Comparison of ENCODE assay signal across 8 mouse cellular contexts in the genomic region with DNA sequence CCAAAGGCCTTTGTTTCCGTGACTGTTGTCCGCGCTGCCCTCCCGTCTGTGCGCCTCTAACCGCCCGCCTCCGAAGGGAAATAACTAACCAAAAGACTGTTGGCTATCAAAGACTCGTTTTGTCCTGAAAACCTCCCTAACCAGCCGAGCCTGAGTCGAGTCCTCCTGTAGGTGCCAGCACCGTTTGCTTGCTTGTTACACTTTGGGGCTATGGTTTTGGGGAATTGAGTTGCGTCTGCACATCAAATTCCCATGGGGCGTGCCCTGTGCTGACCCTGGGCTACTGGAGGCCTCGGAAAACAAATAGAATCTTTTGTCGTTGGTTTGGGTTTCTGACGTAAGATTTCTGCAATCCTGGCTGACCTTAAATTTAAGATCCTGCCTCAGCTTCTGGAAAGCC. TPM values are rescaled to one million over a fixed set of nuclear protein-coding genes. Genes with fewer than 3 reads are reported as not detected.
DNase-seq lines count a peak whose midpoint lies in the region; ATAC-seq and TF ChIP-seq lines count a peak whose summit lies in the region.

No protein-coding gene starts in this region.

- no peaks in the 10 kb centered on the region for H3K9me3 ChIP-seq in lung, postnatal 0 days (ENCODE audit: low read length)
- no peaks in the 10 kb centered on the region for H3K9me3 ChIP-seq in embryonic facial prominence, embryonic 15.5 days (replicated peaks)
- H3K9me3 ChIP-seq in hindbrain, embryonic 15.5 days: no peaks in the 10 kb centered on the region

- peak overlapping the region; percentile 42 for H3K4me3 ChIP-seq in lung, postnatal 0 days (ENCODE audit: low read depth, low read length)
- peak overlapping the region; percentile 90 for H3K4me3 ChIP-seq in embryonic facial prominence, embryonic 15.5 days (replicated peaks)
- peak overlapping the region; percentile 70 for H3K4me3 ChIP-seq in hindbrain, embryonic 15.5 days
- H3K4me3 ChIP-seq in macrophage (ENCODE audit: inconsistent target): peak overlapping the region; percentile 62

- peaks cover 25% of the 10 kb centered on the region for H3K79me2 ChIP-seq in macrophage (ENCODE audit: inconsistent target)

- H3K4me2 ChIP-seq in lung, postnatal 0 days (replicated peaks; ENCODE audit: low read depth, low read length): peak overlapping the region; percentile 71
- H3K4me2 ChIP-seq in embryonic facial prominence, embryonic 15.5 days (replicated peaks): peak overlapping the region; percentile 71
- peak overlapping the region; percentile 70 for H3K4me2 ChIP-seq in hindbrain, embryonic 15.5 days

- no peak for DNase-seq in lung, postnatal 0 days (ENCODE audit: low spot score)
- DNase-seq in lung, adult 18-20 months: no peak
- DNase-seq in thymus, postnatal 36 days: no peak

- 0 out of 2 replicates have a peak, but pooled peaks cover 17% of the 10 kb centered on the region for H3K36me3 ChIP-seq in lung, postnatal 0 days (ENCODE audit: insufficient read depth, low read length)
- peaks cover 24% of the 10 kb centered on the region for H3K36me3 ChIP-seq in embryonic facial prominence, embryonic 15.5 days
- peaks cover 25% of the 10 kb centered on the region for H3K36me3 ChIP-seq in hindbrain, embryonic 15.5 days
- peaks cover 21% of the 10 kb centered on the region for H3K36me3 ChIP-seq in macrophage (ENCODE audit: inconsistent target)

- no peak for TF ChIP-seq CTCF in lung, postnatal 0 days (IDR thresholded peaks at IDR 0.05)

- peak overlapping the region; percentile 67 for H3K27ac ChIP-seq in lung, postnatal 0 days (ENCODE audit: low read length)
- H3K27ac ChIP-seq in embryonic facial prominence, embryonic 15.5 days (replicated peaks): peak overlapping the region; percentile 92
- peak overlapping the region; percentile 94 for H3K27ac ChIP-seq in hindbrain, embryonic 15.5 days (replicated peaks)
- H3K27ac ChIP-seq in macrophage: peak overlapping the region; percentile 85

- H3K27me3 ChIP-seq in lung, postnatal 0 days (replicated peaks; ENCODE audit: insufficient read depth, low read length): no peaks in the 10 kb centered on the region
- no peaks in the 10 kb centered on the region for H3K27me3 ChIP-seq in embryonic facial prominence, embryonic 15.5 days
- 0 out of 2 replicates have a peak, but pooled peaks cover under 1% of the 10 kb centered on the region for H3K27me3 ChIP-seq in hindbrain, embryonic 15.5 days

- peaks cover 8% of the 10 kb centered on the region; the same call in 1 of the 2 replicates for H3K4me1 ChIP-seq in lung, postnatal 0 days (ENCODE audit: insufficient read depth, low read depth, low read length)
- peaks cover 39% of the 10 kb centered on the region for H3K4me1 ChIP-seq in embryonic facial prominence, embryonic 15.5 days
- peaks cover 40% of the 10 kb centered on the region for H3K4me1 ChIP-seq in hindbrain, embryonic 15.5 days (replicated peaks)

- TF ChIP-seq EP300 in lung, postnatal 0 days (IDR thresholded peaks at IDR 0.05): no peak

- ATAC-seq in lung, postnatal 0 days: peak; percentile 0; the same call in 1 of the 2 replicates
- no peak for ATAC-seq in embryonic facial prominence, embryonic 15.5 days (ENCODE audit: insufficient number of reproducible peaks, low FRiP score, low TSS enrichment, low read depth)
- no peak for ATAC-seq in hindbrain, embryonic 15.5 days (ENCODE audit: low FRiP score, low read depth)
- no peak for ATAC-seq in cerebellum, adult (ENCODE audit: insufficient number of reproducible peaks, low FRiP score, low TSS enrichment)
- ATAC-seq in activated CD4-positive, CD25-positive, alpha-beta regulatory T cell, adult 4 months: no peak

- peak overlapping the region; percentile 23; the same call in 1 of the 2 replicates for H3K9ac ChIP-seq in lung, postnatal 0 days (replicated peaks; ENCODE audit: low read depth)
- H3K9ac ChIP-seq in embryonic facial prominence, embryonic 15.5 days: peak overlapping the region; percentile 51
- peak overlapping the region; percentile 51 for H3K9ac ChIP-seq in hindbrain, embryonic 15.5 days

- under 1% methylated on average over 17 of the region's 17 CpGs for whole genome bisulfite sequencing in lung, postnatal 0 days
- 2% methylated on average over 17 of the region's 17 CpGs for WGBS in embryonic facial prominence, embryonic 15.5 days
- under 1% methylated on average over 17 of the region's 17 CpGs for WGBS in hindbrain, embryonic 15.5 days
- under 1% methylated on average over 17 of the region's 17 CpGs for WGBS in macrophage (ENCODE audit: missing documents)

RNA-seq across cellular contexts. Expression of a gene that starts 0.8 kb away (rescaled TPM):
- polyA plus RNA-seq in lung, postnatal 0 days (2015; fragmentation: Nextera tagmentation; extraction: Ambion mirVana): 1,107 and 1,148 TPM in 2 replicates
- polyA plus RNA-seq in embryonic facial prominence, embryonic 15.5 days (2015; fragmentation: Nextera tagmentation; extraction: Ambion mirVana): 1,369 and 1,440 TPM in 2 replicates
- 624 and 661 TPM in 2 replicates for polyA plus RNA-seq in hindbrain, embryonic 15.5 days (2015; fragmentation: Nextera tagmentation; extraction: Ambion mirVana)
- 100 to 1,000 TPM in 17 of 26 experiments, 10 to 100 TPM in 9; 38.7 to 450 (median 112) TPM for total RNA-seq in macrophage (2018; cell fraction: chromatin; rRNA removed)
- 1,000 to 10,000 TPM in 22 of 26 experiments, 100 to 1,000 TPM in 4; 829 to 2,559 (median 1,296) TPM for total RNA-seq in macrophage (2018; cell fraction: cytosol; rRNA removed)
- 100 to 1,000 TPM; 139 to 424 (median 252) TPM for total RNA-seq in macrophage (2018; cell fraction: nucleus; rRNA removed)
- polyA plus RNA-seq in macrophage (2018): 804 to 2,026 TPM (median 1,578 TPM) in 3 replicates
- polyA plus RNA-seq in activated CD4-positive, CD25-positive, alpha-beta regulatory T cell, adult 4 months (2017; shearing (Covaris generic)): 1,000 to 10,000 TPM; 7,090 to 8,122 TPM

RNA-seq across cellular contexts. Expression of a gene that starts 5.1 kb away (rescaled TPM):
- 972 and 1,016 TPM in 2 replicates for polyA plus RNA-seq in lung, postnatal 0 days (2015; fragmentation: Nextera tagmentation; extraction: Ambion mirVana)
- polyA plus RNA-seq in embryonic facial prominence, embryonic 15.5 days (2015; fragmentation: Nextera tagmentation; extraction: Ambion mirVana): 1,509 and 1,523 TPM in 2 replicates
- 762 and 841 TPM in 2 replicates for polyA plus RNA-seq in hindbrain, embryonic 15.5 days (2015; fragmentation: Nextera tagmentation; extraction: Ambion mirVana)
- 100 to 1,000 TPM in 1 of 26 experiments, 10 to 100 TPM in 25; 12.6 to 209 (median 27.9) TPM for total RNA-seq in macrophage (2018; cell fraction: chromatin; rRNA removed)
- 1,000 to 10,000 TPM in 12 of 26 experiments, 100 to 1,000 TPM in 14; 469 to 1,924 (median 792) TPM for total RNA-seq in macrophage (2018; cell fraction: cytosol; rRNA removed)
- total RNA-seq in macrophage (2018; cell fraction: nucleus; rRNA removed): 100 to 1,000 TPM in 14 of 26 experiments, 10 to 100 TPM in 12; 53.1 to 199 (median 101) TPM
- 1,184 to 1,556 TPM (median 1,388 TPM) in 3 replicates for polyA plus RNA-seq in macrophage (2018)
- polyA plus RNA-seq in activated CD4-positive, CD25-positive, alpha-beta regulatory T cell, adult 4 months (2017; shearing (Covaris generic)): 1,000 to 10,000 TPM; 4,562 to 5,652 TPM

RNA-seq across cellular contexts. Expression of a gene that starts 6.7 kb away (rescaled TPM):
- polyA plus RNA-seq in lung, postnatal 0 days (2015; fragmentation: Nextera tagmentation; extraction: Ambion mirVana): 0.62 and 0.96 TPM in 2 replicates
- 0.12 and 0.37 TPM in 2 replicates for polyA plus RNA-seq in embryonic facial prominence, embryonic 15.5 days (2015; fragmentation: Nextera tagmentation; extraction: Ambion mirVana)
- polyA plus RNA-seq in hindbrain, embryonic 15.5 days (2015; fragmentation: Nextera tagmentation; extraction: Ambion mirVana): not detected in 2 replicates
- not detected for total RNA-seq in macrophage (2018; cell fraction: chromatin; rRNA removed)
- total RNA-seq in macrophage (2018; cell fraction: cytosol; rRNA removed): under 1 TPM in 5 of 26 experiments, not detected in 21; 0.09 to 0.16 (median 0.12) TPM
- total RNA-seq in macrophage (2018; cell fraction: nucleus; rRNA removed): 1 to 10 TPM in 1 of 26 experiments, not detected in 25; 2.2 TPM
- polyA plus RNA-seq in macrophage (2018): not detected in 3 replicates
- not detected for polyA plus RNA-seq in activated CD4-positive, CD25-positive, alpha-beta regulatory T cell, adult 4 months (2017; shearing (Covaris generic))

RNA-seq across cellular contexts. Expression of a gene that starts 6.9 kb away (rescaled TPM):
- polyA plus RNA-seq in lung, postnatal 0 days (2015; fragmentation: Nextera tagmentation; extraction: Ambion mirVana): 5.1 and 6.1 TPM in 2 replicates
- 2.6 and 3.4 TPM in 2 replicates for polyA plus RNA-seq in embryonic facial prominence, embryonic 15.5 days (2015; fragmentation: Nextera tagmentation; extraction: Ambion mirVana)
- polyA plus RNA-seq in hindbrain, embryonic 15.5 days (2015; fragmentation: Nextera tagmentation; extraction: Ambion mirVana): 2.0 and 2.7 TPM in 2 replicates
- total RNA-seq in macrophage (2018; cell fraction: chromatin; rRNA removed): 10 to 100 TPM in 25 of 26 experiments, 1 to 10 TPM in 1; 5.1 to 67.4 (median 27.4) TPM
- 10 to 100 TPM in 14 of 26 experiments, 1 to 10 TPM in 12; 4.7 to 15.9 (median 10.5) TPM for total RNA-seq in macrophage (2018; cell fraction: cytosol; rRNA removed)
- total RNA-seq in macrophage (2018; cell fraction: nucleus; rRNA removed): 10 to 100 TPM in 22 of 26 experiments, 1 to 10 TPM in 4; 7.7 to 42.8 (median 25.9) TPM
- 4.4 to 9.9 TPM (median 8.0 TPM) in 3 replicates for polyA plus RNA-seq in macrophage (2018)
- 100 to 1,000 TPM; 118 to 125 TPM for polyA plus RNA-seq in activated CD4-positive, CD25-positive, alpha-beta regulatory T cell, adult 4 months (2017; shearing (Covaris generic))

RNA-seq across cellular contexts. Expression of a gene that starts 24.8 kb away (rescaled TPM):
- 51.7 and 58.4 TPM in 2 replicates for polyA plus RNA-seq in lung, postnatal 0 days (2015; fragmentation: Nextera tagmentation; extraction: Ambion mirVana)
- polyA plus RNA-seq in embryonic facial prominence, embryonic 15.5 days (2015; fragmentation: Nextera tagmentation; extraction: Ambion mirVana): 81.2 and 87.5 TPM in 2 replicates
- 92.4 and 98.8 TPM in 2 replicates for polyA plus RNA-seq in hindbrain, embryonic 15.5 days (2015; fragmentation: Nextera tagmentation; extraction: Ambion mirVana)
- 10 to 100 TPM in 24 of 26 experiments, 1 to 10 TPM in 2; 8.6 to 52.6 (median 28.1) TPM for total RNA-seq in macrophage (2018; cell fraction: chromatin; rRNA removed)
- 10 to 100 TPM; 19.7 to 44.5 (median 25.6) TPM for total RNA-seq in macrophage (2018; cell fraction: cytosol; rRNA removed)
- total RNA-seq in macrophage (2018; cell fraction: nucleus; rRNA removed): 10 to 100 TPM in 24 of 26 experiments, 1 to 10 TPM in 2; 8.8 to 34.3 (median 25.6) TPM
- polyA plus RNA-seq in macrophage (2018): 34.1 to 75.8 TPM (median 39.7 TPM) in 3 replicates
- polyA plus RNA-seq in activated CD4-positive, CD25-positive, alpha-beta regulatory T cell, adult 4 months (2017; shearing (Covaris generic)): 10 to 100 TPM; 44.4 to 53.0 TPM
